Mouse (Mus musculus): ENCODE data around the gene Olfr1440.

The Olfr1440 gene

DNA sequence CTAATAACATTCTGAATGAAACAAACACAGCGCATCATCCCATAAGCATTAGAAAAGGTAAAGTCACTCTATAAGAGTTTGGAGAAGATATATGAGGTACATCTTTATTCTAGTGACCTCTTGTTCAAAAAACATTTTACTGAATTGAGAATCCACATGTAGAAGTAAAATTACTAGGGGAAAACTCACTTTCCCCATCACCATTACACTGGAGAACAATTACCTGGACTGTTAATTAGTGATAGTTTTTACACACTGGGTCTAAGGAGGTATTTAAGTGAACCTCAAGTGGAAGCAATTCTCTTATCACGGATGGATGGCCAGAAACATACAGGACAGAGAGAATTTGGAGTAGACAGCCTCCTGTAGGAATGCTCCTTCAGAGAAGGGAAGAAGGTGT, at the start of gene Olfr1440:
Olfr1440 (plus strand) TSS at position 301 of the 400 bp plus-strand sequence.
- DNase-seq = no peak

DNA sequence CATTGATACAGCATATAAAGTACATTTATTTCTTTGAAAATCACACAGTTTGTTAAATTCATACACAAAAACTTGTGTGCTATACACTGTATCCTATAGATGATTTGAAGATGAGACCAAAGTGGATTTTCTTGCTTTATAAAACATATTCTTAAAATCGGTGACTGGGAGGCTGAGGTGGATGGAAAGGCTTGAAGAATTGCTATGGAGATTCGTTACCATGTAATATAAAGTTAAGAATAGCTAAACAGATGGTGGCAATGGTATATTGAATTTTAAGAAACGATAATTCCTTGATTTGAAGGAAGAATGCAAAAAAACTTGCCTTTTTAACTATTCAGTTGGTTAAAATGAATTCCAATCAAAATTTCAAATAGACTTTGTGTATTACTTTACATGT, 14.1 kb upstream of the Olfr1440 start:
- DNase-seq = no peak

DNA sequence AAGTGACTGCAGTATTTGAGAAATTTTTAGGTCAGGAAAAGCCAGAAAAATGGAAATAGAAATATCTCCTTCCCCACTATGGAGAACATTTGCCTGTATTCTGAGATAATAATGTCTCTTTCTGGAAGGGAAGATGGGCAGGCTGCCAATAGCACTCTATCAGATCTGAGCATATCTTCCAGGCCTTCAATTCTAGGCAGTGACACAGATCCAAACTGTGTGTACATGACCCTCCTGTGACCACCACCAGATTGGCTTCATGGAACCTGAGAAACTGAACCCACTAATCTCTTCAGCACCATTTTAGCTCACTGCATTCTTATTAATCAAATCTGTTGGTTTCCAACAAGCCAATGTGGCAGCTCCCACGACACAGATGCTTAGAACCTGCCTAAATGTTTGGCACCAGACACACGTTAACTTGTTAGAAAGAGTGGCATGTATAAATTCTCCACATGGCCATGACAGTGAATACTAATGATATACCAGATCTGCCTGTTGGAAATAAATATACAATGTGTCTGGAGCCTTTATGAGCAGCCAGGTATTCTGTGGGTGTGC, 12.5 kb upstream of the Olfr1440 start:
- DNase-seq = no peak

DNA sequence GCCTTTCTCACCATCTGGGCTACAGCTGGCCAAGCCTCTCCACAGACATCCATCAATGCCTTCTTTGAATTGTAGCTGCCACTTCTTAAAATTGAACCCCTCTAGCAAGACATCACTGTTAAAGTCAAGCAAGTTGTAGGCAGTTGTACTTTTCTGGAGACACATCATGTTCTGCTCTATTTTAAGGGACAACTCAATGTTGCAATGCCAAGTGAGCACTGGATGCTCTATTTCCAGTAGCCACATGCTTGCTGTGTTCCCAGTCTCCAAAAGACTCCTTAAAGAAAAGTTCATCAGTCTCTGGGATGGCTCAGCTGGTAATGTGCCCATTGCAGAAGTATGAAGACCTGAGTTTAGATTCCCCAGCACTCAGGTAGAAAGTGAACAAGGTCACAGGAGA, 26.7 kb downstream of the Olfr1440 start:
- DNase-seq = no peak

DNA sequence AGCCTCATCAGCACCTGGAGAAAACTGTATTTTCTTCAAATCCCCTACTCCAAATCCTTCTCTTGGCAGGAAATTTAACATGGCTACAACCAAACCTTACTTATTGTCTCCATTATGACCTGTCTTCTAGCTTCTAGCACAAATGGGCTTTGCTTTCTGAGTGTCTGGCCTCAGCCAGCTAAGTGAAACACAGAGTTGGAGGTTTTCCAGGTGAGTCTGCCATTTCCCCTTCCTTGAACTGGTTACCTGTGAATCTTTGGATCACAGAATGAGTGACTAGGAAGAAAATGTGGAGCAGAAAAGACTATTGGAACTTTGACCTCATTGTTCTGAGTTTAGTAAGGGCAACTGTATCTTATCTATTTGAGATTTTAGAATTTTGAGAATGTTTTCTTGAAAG, 30.3 kb downstream of the Olfr1440 start, which contains the start of gene Olfr1441:
Olfr1441 (plus strand) TSS at position 73 of the 400 bp plus-strand sequence.
- DNase-seq = no peak

DNA sequence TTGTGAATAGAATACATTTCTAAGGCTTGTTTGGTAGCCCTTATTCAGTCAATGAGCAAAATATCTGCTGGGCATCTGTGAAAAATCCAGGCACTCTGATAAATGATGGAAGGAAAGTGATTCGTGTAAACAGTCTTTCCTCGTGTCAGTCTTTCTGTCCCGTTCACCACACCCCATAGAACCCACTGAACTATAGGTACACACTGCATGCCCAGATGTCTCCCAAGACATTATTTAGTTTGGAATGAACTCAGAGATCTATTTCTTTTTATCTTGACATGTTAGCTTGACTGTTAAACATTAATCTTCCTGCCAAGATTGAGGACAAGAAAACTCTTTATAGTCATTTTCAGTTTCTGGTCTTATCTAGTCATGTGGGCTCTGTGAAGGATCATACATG, 31.2 kb downstream of the Olfr1440 start:
- DNase-seq = no peak

DNA sequence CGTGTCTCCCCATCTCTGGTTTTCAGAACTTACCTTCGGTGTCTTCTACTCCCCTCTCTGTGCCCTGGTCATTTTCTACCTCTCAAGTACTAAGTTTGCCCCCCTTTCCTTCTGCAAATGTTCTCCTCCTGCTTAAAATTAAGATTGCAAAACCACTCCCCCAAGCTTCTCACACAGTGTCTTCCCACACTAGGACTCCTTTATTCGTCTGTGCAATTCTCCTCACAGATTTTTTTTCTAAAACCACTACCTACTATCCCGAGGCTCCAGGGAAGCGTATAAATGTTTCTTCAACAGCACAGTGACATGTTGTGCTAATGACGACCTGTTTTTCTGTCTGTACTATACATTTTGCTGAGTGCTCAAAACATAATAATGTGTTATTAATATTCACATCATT, 33.5 kb downstream of the Olfr1440 start:
- DNase-seq = no peak

DNA sequence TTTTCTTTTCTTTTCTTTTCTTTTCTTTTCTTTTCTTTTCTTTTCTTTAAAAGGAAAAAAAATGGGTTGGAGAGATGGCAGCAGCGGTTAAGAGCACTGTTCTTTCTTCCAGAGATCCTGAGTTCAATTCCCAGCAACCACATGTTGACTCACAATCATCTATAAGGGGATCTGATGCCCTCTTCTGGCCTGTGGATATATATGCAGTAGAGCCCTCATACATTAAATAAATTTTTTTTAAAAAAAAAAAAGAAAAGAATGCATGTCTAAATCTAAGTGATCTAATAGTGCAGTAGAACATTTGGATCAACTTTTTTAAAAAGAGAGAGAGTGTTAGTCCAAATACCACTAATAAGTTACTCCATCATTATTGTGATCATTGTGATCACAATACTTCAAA, 34.6 kb downstream of the Olfr1440 start:
- DNase-seq = no peak

DNA sequence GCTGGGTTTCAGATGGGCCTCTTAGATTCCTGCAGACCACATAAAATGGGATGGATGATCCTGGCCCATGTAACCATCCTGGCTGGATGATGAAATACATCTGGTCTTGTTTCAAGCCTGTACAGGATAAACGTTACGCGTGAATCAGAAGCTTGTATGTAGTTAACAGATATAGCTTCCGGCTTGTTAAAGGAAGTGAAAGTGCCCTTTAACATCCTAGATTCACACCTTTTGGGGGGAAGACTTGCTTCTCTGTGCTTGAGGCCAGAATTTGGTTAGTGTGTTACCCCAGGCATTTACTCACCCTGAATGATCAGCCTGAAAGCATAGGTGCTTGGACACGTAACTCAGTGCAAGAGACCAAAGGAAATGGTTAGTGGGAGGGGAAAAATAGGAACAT, 40.0 kb downstream of the Olfr1440 start:
- no peak for DNase-seq

DNA sequence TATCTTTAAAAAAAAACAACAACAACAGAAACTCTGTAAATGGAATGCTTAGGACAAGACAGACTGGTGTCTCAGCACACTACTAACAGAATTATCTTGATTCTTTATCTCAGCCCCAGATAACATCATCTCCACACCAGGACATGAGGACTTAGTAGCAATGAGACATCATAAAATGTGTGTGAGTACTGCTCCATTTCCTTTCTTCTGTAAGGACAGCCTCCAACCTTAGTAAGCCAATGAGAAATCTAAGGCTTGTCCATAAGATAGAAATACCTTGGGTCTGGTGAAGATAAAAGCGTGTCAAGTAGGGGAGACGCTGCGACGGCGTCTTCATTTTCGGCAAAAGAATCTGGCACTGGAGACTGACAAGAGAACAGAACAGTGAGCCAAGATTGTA, 40.5 kb downstream of the Olfr1440 start, which contains the start of gene Pfpl:
Pfpl (plus strand) TSS at position 301 of the 400 bp plus-strand sequence.
- DNase-seq = no peak

DNA sequence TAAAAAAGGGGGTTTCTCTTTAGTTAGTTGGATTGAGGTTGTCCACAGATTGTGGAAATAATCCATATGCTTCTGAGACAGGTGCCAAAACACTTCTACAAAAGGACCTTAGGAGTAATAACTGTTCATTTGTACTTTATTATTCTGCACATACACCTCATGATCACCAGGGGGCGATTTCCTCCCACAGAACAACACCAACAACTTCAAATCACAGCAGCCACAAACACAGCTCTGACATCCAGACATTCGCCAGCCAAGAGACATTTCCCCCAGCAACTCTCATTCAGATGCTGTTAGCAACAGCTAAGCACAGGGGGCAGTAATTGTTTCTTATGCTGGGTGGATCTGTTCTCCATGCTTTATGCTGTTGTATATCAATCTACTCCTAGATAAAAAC, 46.0 kb downstream of the Olfr1440 start:
- DNase-seq = peak; percentile 2

DNA sequence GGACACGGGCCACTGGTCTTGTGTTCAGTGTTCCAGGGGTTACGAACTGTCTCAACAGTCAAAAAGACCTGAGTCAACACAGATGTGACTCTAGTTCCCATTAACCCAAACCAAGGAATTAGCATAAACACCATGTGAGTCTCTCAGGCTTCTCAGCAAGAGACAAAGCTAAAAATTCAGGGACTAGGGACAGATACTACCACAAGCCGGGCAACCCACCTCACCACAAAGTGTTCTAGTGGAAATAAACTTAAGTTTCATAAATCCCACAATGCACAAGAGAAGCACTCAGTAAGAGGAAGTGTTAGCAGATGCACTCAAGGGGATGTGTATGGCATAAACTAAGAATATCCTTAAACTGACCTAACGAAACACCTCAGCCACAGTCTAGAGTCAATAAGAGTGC, 47.9 kb downstream of the Olfr1440 start:
- DNase-seq = no peak

DNA sequence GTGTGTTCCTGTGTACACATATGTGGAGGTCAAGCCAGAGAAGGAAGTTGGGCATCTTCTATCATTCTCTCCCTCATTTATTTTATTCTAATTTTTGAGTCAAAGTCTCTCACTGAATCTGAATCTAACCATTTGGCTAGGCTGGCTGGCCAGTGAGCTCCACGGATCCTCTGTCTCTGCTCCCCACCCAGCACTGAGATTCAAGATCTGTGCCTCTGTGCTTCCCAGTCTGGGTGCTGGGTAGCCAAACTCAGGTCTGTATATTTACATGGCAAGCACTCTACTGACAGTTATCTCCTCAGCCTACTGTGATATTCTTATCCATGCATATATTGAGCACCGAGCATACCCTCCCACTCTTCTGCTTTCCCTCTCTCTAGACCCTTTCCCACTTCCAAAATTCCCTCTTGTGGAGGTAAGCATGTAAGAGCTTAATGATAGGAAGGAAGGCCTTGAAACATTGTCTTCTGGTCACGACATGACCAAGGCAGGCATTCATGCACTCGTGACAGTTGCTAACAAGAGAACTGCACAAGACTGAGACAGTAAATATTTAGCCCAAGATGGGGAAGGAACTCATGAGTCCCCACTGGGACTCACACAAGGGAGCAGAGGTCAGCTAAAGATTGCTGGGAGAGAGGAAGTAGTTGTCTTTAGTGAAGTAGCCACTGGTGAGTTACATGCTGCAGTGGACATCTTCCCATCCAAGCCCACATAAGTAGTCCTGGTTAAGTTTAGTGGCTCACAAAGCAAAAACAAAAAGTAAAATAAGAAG, 48.9 kb downstream of the Olfr1440 start:
- DNase-seq = no peak

DNA sequence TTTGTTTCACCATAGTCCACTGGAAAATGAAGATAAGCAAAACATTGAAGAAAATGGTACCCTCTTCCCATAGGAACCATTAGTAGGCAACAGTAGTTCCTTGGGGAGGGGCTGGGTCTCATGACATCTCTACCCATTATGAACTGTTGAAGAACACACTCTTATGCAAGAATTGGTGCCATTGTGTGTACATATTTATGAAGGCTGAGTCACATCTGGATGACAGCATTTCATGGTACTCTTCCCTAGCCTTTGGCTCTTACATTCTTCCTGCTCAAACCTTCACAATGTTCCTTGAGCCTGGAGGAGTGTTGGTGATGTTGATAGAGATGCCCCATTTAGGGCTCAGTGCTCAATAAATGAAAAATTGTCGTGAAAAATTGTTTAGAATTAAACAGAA, 52.5 kb downstream of the Olfr1440 start:
- DNase-seq = no peak

DNA sequence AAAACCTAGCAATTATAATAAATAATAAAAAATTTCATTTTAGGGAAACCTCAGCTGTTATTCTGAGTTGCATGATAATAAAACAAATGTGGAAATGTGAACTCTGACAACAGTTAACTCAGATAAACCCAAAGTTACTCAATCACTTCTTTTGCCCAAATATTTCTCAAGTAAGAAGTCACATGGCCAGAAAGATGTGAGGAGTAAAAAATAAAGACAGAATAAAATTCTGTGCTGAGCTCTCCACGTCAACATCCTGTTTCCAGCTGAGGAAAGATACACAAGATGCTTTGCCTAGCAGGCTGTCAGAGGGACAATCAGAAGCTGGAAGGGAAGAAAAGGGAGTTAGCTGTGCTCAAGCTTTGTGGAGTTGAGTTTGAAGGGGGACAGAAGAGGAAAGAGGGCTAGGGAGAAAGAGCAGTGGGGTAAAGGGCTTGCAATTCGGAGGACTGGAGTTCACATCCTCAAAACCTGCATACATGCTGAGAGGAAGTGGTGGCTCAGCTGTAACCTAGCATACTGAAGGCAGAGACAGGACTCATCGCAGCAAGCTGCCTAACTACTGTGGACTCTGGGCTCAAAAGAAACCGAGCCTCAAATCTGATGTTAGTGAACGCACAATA, 53.1 kb downstream of the Olfr1440 start:
- DNase-seq = no peak

DNA sequence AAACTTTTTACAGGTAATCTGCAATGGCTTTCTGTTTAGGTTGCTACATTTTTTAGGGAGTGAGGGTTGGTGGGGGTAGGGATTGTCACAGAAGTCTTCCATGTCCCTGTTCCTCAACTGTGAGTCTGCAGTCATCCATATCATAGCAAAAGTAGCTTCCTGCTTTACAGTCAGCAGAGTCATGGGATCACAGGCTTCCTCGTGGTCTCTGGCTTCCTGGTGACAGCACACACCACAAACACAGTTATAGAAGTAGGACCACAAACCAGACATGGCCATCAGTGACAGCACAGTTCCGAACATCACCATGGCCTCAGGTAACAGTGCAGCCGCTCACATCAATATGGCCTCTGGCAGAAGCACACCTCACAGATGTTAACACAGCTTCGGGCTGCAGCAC, 55.5 kb downstream of the Olfr1440 start:
- no peak for DNase-seq

DNA sequence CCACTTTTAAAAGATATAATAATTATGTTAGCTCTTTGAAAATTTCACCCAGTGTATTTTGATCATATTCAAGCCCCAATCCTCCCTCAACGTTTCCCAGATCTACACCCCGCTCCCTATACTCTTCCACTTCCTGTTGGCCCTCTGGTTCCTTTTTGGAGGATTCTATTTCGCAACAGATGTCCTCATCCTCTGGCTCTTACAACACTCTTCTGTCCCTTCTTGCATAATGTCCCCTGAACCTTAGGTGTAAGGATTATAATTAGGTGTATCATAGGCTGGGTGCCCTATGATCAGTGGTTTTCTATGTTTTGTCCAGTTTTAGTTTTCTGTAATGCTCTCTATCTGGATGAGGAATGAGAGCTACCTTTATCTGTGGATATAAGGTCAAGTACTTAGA, 57.9 kb downstream of the Olfr1440 start:
- DNase-seq = no peak
